Mouse (Mus musculus) adipocyte (in vitro differentiated cells): Measurements from ENCODE around the gene Eya4.
A peak's percentile ranks its signal among the peaks of the same experiment; 100 is the strongest.

Source experiments
- DNase-seq: peaks from one replicate; pipeline ENCODE4 v3.0.0-alpha.2; 2016; ENCODE audit warnings: low spot score

The Eya4 gene

GRCm38 (mm10) chr10:23350011-23350911, at the start of gene Eya4:
TSS of gene Eya4 (minus strand) at chr10:23350786.
- DNase-seq = no peak

- peak; percentile 23 for DNase-seq
Observed at GRCm38 (mm10) chr10:23395399-23395798, 44.8 kb upstream of the Eya4 start.

- peak; percentile 93 for DNase-seq
Observed at GRCm38 (mm10) chr10:23394556-23395245, 44.1 kb upstream of the Eya4 start.

DNA sequence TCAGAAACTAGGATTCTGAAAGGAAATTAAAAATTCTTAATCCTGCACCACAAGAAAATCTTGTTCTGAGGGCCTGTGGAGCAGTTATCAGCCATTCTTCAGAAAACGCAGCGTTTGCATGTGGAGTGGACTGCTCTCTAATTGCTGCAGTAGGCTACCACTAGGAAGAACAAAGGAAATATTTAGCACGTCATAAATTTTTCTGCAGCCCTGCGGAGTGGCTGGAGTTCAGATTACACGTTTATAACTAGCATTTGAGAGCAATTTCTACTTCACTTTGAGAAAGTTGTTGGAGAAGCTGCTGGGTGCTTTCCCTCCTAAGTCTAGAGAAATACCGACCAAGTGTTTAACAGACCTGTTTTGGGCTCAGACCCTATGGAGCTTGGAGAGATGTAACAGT, 43.6 kb upstream of the Eya4 start:
- no peak for DNase-seq

DNA sequence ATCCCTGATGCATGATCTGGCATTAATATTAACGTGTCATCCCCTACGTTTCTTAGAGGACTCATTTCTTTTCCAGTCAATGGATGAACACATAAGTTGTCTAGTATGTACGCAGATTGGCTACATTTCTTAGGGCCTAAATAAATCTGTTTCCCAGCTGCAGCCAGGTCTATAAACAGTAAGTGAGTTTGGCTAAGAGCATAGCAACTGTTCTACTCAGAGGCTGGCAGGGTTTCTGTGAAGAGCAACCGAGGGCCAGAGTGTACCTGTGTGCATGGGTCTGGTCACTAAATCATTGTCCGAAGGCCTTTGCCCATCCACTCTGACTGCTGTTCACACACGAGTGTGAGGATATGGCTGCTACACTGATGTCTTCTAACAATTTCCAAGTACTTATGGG, 13.3 kb upstream of the Eya4 start:
- DNase-seq = no peak

DNA sequence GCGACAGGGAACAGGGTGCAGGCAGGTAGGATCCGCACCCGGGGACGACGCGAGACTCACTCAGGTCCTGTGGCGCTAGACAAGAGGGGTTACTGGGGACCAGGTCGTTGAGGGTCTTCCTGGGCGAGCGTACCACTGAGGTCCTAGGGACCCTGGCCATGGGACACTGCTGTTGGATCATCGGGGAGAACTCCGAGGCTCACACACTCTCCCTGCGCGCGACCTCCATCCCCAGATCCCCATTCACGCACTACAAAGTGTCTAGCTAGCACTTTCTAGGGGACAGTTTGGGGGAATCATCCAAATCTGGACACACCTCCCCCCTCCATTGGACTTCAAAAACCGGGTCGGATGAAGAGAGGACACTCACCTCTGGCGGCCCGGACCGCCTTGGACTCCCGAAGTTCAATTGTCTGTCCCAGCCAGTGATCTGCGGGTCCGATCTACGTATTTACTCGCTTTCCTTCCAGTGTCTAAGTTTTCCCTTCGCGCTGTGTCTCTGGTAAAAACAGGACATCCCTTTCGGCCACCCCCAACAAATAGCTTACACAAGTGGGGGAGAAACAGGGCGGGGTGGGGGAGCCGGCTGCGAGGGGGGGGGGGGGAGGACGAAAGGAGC, 1.1 kb downstream of the Eya4 start:
- no peak for DNase-seq

DNA sequence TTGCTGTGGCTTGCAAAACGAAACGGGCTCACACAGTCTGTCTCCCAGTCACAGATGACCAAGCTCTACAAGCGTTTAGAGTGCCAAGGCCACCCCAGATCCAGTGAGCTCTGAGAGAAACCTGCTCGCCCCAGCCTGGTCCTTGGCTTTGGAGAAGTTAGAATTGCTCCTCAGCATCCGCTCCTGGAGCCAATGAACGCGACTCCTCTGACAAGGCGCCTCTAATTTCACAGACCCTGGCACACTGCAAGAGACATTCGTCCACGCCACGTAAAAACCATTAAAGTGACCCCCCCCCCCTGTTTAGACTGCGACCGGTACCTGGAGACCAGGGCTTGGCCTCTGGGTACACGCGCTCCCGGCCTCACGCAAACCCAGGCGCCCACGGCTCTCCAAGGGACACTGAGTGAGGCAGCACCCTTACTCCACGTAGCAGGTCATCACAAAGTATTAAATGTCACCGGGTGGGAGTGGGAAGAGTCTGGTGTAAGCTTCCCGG, 1.6 kb downstream of the Eya4 start:
- no peak for DNase-seq

GRCm38 (mm10) chr10:23348101-23348892, 2.3 kb downstream of the Eya4 start:
- no peak for DNase-seq

DNA sequence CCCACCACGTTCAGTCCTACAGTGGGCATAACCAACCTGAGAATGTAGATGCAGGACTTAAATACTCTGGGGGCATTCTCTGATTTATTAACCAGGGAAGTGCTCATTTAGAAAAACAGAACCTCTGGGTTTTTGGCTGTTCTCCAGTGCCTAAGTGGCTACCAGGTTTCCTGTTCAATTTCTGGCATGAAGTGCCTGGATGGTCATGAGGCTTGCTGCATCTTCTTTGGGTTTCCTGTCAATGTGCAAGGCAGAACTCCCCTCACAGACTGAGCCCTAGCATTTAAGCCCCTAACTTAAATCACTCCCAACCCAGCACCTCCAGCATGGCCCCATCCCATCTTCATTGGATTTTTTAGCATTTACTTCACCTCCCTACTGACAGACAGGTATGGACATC, 13.3 kb downstream of the Eya4 start:
- DNase-seq = no peak

DNA sequence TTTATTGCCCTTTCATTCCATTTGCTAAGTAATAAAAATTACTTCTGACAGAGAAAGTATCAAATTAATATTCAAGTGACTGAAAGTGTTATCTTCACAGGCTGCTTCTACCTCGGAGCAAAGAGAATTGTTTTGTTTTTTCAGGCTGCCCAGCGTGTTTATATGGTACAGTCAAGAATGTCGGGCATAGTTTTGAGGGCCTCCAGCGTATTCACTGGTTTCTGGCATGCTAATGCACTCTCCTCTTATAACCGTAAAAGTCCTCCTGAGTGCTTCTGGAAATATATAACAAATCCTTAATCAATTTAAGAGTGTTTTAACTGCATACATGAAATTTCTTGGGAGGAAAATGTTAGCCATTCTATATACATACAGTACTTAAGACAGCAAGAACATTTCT, 17.8 kb downstream of the Eya4 start:
- no peak for DNase-seq

DNA sequence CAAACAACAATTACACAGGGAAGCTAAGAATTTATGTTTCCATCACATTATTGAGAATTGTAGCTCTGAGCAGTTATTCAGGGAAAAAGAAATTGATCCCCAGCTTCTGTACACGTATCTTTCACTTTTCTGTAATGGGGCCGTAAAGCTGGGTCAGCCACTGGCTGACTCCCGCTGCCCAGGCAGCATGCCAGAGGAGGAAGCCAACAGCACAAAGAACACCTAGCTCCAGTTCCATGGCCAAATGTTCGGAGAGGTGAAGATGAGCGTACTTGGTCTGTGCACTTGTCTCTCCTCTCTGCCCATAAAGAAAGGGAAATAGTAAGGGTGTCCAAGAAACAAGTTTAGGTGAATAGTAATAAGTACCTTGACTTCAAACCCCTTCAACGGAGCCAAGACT, 22.9 kb downstream of the Eya4 start:
- no peak for DNase-seq

GRCm38 (mm10) chr10:23322275-23322674, 28.3 kb downstream of the Eya4 start:
- DNase-seq = no peak

DNA sequence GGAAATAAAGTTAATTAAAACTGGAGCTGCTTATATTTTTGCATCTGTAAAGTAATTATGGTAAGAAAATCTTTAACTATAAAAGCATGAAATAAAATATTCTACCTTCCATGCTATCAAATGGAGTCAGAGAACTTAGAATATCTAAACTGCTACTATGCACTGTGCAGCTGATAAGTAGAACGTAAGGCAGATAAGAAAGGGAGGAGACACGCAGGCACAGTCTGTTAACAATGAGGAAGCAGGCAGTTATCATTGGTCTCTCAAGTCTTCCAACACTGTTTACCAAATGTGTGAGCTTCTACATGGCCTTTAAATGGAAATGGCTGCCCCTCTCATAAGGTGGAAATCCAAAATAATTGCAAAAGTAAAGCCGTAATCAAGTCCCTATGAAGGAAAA, 55.0 kb downstream of the Eya4 start:
- no peak for DNase-seq

DNA sequence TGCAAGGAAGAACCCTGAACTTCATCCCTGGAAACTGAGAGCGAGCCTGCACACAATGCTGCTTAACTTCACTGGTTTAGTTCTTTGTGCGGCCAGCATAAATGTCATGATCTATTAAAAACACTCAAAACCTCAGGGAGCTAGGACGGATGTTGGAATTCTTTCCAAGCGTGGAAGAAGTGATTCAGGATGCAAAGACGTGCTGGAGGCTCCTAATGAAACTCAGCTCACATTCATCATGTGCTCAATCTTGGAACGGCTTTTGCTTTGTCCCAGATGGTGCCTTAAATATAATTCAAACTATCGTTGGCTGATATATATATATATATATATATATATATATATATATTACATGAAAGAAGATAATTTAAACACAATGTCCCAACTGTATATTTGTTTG, 58.1 kb downstream of the Eya4 start:
- no peak for DNase-seq

- no peak for DNase-seq
Observed at GRCm38 (mm10) chr10:23277371-23277770, 73.2 kb downstream of the Eya4 start.

DNA sequence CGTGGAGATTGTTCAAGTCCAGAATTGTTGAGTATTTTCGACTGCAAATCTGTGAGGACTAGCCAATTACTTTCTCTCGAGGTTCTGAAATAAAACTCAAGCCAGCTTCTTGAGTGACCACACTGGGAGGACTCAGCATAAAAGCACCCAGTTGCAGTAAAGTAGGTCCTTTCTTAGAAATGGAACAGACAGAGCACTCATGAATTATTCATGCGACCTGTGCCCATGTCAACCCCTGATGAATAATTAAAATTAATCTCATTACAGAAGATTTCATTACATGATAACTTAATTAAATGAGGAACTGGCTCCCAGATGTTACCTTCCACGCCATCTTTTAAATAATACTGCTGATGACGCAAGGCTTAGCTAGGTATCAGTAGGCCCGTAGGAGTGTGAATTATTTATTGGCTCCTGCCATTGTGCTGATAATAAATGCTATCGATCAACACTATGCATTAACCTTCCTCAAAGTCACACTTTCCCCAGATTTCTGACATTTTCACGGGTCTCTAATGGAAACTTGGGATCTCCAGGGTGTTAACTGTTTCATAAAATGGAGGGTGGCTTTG, 79.5 kb downstream of the Eya4 start:
- DNase-seq = no peak

DNA sequence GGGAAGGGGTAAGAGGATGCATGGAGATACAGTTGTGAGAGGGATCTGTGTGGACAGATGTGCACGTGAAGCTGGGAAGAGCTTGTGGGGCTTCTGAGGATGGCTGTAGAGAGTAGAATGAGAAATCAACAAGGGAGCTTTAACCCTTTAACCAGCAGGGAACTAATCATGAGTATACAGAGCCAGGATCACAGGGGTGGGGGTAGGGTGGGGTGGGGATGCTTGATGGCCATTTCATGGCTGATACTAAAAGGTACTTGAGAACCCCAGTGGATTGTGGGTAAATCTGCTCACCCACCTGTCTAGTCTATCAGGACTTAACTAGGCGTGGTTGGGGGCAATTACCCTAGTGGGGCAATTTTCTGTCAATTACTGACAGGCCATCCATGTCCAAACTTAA, 80.1 kb downstream of the Eya4 start:
- no peak for DNase-seq

DNA sequence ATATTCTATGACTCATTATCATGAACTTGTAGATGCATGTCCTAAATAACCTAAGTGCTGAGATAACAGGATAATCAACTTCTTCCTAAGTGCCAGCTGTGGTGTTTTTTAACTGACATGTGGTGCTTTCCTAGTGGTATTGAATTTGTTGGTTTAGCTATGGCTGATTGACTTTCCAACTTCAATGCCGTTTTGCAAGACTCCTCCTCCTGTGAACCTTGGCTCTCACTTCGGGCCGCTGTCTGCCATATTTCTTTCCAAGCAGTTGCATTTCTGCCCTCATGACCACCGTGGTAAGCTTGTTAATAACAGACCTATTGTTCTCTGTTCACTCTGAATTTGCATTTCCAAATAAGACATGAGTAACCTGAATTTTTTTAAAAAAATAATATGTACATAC, 98.4 kb downstream of the Eya4 start:
- DNase-seq = no peak

DNA sequence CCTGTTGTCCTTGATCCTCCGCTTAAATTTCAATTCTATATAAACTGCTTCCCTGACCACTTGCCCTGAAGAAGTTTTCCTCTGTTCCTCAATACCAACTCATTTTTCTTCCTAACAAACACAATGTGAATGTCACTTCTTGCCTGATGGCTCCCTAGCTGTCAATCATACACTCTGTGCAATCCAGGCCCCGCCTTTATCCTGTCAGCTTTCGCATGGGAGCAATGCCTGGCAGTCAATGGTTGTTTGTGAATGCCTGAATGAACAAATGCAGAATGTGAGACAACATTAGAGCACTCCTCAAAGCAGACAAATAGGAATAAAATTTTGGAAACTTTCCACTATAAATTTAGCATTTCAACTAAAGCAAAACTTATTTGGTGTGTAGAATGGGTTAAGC, 104.1 kb downstream of the Eya4 start:
- peak; percentile 84 for DNase-seq

DNA sequence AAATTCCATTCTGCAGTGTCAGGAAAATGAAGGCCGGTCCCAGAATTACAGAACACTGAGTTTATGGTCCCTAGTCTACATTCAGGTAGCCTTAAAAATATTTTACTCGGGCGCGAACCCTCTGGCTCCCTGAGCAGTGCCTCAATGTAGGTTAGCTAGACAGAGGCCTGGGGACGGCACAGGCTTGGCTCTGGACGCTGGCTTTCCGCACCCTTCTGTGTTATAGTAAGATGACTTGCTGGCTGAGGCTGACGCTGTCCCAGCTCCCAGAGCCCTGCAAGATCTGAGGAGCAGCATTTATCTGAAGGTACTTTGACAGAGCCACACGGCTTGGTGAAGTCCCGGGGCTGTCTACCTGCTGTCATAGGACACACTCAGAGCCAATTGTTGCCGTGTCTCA, 113.7 kb downstream of the Eya4 start:
- no peak for DNase-seq

DNA sequence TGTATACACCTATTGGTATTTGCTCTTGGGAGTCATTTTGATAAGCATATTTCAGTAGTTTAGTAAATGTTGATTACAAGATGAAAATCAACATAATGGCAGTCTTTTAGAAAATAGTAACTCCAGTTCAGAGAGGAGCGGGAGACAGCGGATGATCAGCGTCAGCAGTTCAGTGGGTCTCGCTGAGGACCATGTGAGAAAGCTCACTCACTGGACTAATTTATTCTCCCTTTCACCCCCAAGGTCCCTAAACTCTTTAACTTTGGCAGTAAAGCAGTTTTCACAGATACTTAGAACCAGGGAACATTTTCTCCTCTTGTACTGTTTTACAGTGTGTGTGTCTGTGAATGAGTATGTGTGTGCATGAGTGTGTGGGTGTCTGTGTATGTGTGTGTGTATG, 115.2 kb downstream of the Eya4 start:
- no peak for DNase-seq

DNA sequence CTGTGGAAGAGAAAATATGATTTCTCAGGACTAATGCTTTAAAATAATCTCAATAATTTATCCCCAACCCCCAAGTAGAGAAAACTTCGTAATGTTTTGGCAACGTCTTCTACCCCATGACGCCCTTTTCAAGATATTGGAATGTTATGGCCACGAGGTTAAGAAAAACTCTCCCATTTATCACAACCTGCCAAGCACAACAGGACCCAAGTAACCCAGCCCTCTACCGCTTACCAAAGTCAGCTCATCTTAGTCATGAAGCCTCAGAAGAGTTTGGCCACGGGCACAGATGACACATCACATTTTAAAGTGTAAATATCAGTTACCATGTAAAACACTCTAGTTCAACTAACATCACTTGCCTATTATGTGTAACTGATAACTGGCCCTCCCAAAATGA, 117.2 kb downstream of the Eya4 start:
- no peak for DNase-seq
